Mouse (Mus musculus): ENCODE data around the gene Zswim8.

Zswim8 gene

GRCm38 (mm10) chr14:20771941-20772340 lies 64.6 kb downstream of the Zswim8 start:
- no peak for DNase-seq (ENCODE audit: low read depth, low spot score)

- DNase-seq (ENCODE audit: low read depth, low spot score): no peak
Measured at GRCm38 (mm10) chr14:20772808-20773207, 65.5 kb downstream of the Zswim8 start.

Measured in ZHBTc4 (cell line).